Mouse (Mus musculus) lung, embryonic 15.5 days (tissue): ENCODE data around the gene Ly9. TPM values are rescaled to one million over a fixed set of nuclear protein-coding genes. Genes with fewer than 3 reads are reported as not detected.

ENCODE experiments used
- ATAC-seq: fragments of 200-750 bp; cut with Nextera tagmentation; 2 replicates; pipeline ENCODE4 v1.8.0; 2017; ENCODE audit warnings: moderate number of reproducible peaks, borderline replicate concordance; ENCODE audit not compliant: low FRiP score, low TSS enrichment; ENCODE audit errors: extremely low read depth
- H3K27ac ChIP-seq: fragments of 300-500 bp; sonication (generic); 2 replicates; pipeline ENCODE4 v1.5.1; 2015; ENCODE audit warnings: moderate library complexity, mild to moderate bottlenecking, inconsistent platforms
- H3K27me3 ChIP-seq: fragments of 300-500 bp; sonication (generic); 2 replicates; pipeline ENCODE4 v1.6.1; 2015; ENCODE audit warnings: inconsistent platforms
- H3K36me3 ChIP-seq: fragments of 300-500 bp; sonication (generic); 2 replicates; pipeline ENCODE4 v1.6.1; 2015; ENCODE audit warnings: inconsistent platforms
- H3K4me1 ChIP-seq: fragments of 300-500 bp; sonication (generic); 2 replicates; pipeline ENCODE4 v1.6.1; 2015; ENCODE audit warnings: inconsistent platforms
- H3K4me2 ChIP-seq: fragments of 300-500 bp; sonication (generic); 2 replicates; pipeline ENCODE4 v1.6.1; 2015; ENCODE audit warnings: inconsistent platforms, mild to moderate bottlenecking, moderate library complexity
- H3K4me3 ChIP-seq: fragments of 300-500 bp; sonication (generic); 2 replicates; pipeline ENCODE4 v1.5.1; 2015; ENCODE audit warnings: mild to moderate bottlenecking, inconsistent platforms
- H3K9ac ChIP-seq: fragments of 300-500 bp; sonication (generic); 2 replicates; pipeline ENCODE4 v1.6.1; 2015; ENCODE audit warnings: inconsistent platforms
- H3K9me3 ChIP-seq: fragments of 300-500 bp; sonication (generic); 2 replicates; pipeline ENCODE4 v1.6.1; 2016; ENCODE audit warnings: inconsistent platforms
- WGBS: fragments of 180-500 bp; shearing (Covaris S2); methylation state at CpG from one replicate; pipeline ENCODE4 v1.1.7; 2015; 5-methylcytosine and 5-hydroxymethylcytosine counted together
- polyA plus RNA-seq: library from polyadenylated mRNA; unstranded; fragments of >200 nt; fragmentation: Nextera tagmentation; extraction: Ambion mirVana; gene quantifications from 2 replicates; pipeline ENCODE4 v1.2.1, GENCODE M21; 2015

The Ly9 gene
- polyA plus RNA-seq, 1 experiment from 2014 or later = 0.86 TPM

- no peak overlapping the region for H3K9ac ChIP-seq
- no peaks in the 10 kb centered on the region; the same call in 1 of the 2 replicates for H3K27me3 ChIP-seq
- H3K4me2 ChIP-seq = no peak overlapping the region
- ATAC-seq = no peak
- H3K9me3 ChIP-seq = no peaks in the 10 kb centered on the region
- 63% methylated on average over 2 of the region's 2 CpGs for WGBS
- H3K4me3 ChIP-seq = no peak overlapping the region
- H3K4me1 ChIP-seq = no peaks in the 10 kb centered on the region
- H3K36me3 ChIP-seq = no peaks in the 10 kb centered on the region
- H3K27ac ChIP-seq = no peak overlapping the region
Measured at GRCm38 (mm10) chr1:171568436-171568835, 38.8 kb downstream of the Ly9 start.

DNA sequence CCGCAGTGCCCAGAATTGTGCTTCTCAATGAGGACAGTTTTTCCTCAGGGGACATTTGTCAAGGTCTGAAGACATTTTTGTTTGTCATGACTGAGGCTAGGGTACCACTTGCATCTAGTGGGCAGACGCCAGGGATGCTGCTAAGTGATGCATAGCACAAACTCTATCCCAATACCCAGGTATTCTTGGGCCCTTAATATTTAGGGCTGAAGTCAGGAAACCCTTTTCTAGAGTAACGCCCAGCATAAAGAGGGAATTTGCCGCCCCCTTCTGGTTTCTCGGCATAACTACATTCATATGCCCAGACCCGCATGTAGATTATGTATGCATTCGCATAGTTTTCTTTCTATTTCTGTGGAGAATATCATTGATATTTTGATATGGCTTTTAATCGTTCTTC, 40.4 kb downstream of the Ly9 start:
- H3K27ac ChIP-seq = no peak overlapping the region
- no peak overlapping the region for H3K4me3 ChIP-seq
- no peak overlapping the region for H3K9ac ChIP-seq
- ATAC-seq = no peak
- no peaks in the 10 kb centered on the region; the same call in 1 of the 2 replicates for H3K27me3 ChIP-seq
- H3K4me1 ChIP-seq = no peaks in the 10 kb centered on the region
- H3K36me3 ChIP-seq = no peaks in the 10 kb centered on the region
- H3K9me3 ChIP-seq = no peaks in the 10 kb centered on the region
- WGBS = 19% methylated on average over 8 of the region's 8 CpGs
- H3K4me2 ChIP-seq = no peak overlapping the region

DNA sequence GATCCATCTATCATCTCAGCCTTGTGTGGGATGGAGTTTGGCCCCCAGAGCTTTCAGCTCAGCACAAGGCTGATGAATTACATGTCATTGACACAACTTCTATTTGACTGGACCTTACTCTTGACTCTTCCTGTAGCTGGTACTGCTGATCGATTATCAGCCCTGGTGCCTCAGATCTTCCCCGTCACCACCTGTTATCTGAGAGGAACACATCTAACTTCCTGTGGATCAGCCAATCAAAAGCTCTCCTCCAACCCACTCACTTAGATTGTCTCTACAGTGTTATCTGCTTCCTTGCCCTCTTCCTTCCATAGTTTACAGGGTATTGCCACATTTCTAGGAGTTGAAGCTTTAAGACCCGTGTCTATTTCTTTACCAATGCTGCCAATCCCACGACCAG, 41.3 kb downstream of the Ly9 start:
- no peak overlapping the region for H3K4me3 ChIP-seq
- no peak overlapping the region for H3K27ac ChIP-seq
- no peaks in the 10 kb centered on the region; the same call in 1 of the 2 replicates for H3K27me3 ChIP-seq
- no peaks in the 10 kb centered on the region for H3K9me3 ChIP-seq
- no peak overlapping the region for H3K9ac ChIP-seq
- no peak overlapping the region for H3K4me2 ChIP-seq
- no peaks in the 10 kb centered on the region for H3K36me3 ChIP-seq
- H3K4me1 ChIP-seq = no peaks in the 10 kb centered on the region
- WGBS = 37% methylated on average over 4 of the region's 4 CpGs
- ATAC-seq = no peak

DNA sequence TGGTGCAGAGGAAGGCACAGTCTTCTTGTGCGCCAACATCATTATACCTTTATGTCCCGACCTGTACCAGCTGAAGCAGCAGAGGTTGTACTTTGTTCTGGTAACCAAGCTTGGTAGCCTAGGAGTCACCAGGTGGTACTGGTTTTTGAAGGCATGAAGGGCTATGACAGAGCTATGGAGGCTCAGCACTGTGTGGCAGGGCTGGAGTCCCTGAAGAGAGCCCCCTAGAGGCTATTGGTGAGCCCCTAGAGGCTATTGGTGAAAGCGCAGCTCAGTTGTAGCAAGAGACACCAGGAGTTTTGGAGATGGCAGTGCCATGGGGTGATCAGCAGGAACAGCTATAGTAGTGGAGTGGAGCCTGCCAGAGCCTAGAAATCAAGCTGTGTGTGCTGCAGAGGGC, 43.0 kb downstream of the Ly9 start:
- no peaks in the 10 kb centered on the region for H3K36me3 ChIP-seq
- H3K9me3 ChIP-seq = no peaks in the 10 kb centered on the region
- no peaks in the 10 kb centered on the region for H3K4me1 ChIP-seq
- WGBS = 60% methylated on average over 3 of the region's 3 CpGs
- 0 out of 2 replicates have a peak, but pooled peaks have one; percentile 46 for ATAC-seq
- H3K27me3 ChIP-seq = no peaks in the 10 kb centered on the region
- no peak overlapping the region for H3K9ac ChIP-seq
- no peak overlapping the region for H3K27ac ChIP-seq
- no peak overlapping the region for H3K4me3 ChIP-seq
- H3K4me2 ChIP-seq = no peak overlapping the region

DNA sequence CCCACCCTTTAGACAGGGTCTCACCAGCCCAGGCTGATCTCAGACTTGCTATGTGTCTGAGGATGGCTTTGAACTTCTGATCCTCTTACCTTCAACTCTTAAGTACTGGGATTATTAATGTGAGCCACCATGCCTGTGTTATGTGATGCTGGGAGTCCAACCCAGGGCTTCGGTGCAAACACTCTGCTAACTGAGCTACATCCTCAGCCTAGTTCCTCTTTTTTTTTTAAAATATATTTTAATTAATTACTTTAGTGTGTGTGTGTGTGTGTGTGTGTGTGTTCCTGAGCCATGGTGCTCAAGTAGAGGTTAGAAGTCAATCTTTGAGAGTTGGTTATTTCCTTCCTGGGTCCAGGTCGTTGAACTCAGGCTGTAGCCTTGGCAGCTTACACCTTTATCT, 44.2 kb downstream of the Ly9 start:
- no peak for ATAC-seq
- H3K9me3 ChIP-seq = no peaks in the 10 kb centered on the region
- H3K4me1 ChIP-seq = no peaks in the 10 kb centered on the region
- H3K27ac ChIP-seq = no peak overlapping the region
- H3K4me3 ChIP-seq = no peak overlapping the region
- H3K36me3 ChIP-seq = no peaks in the 10 kb centered on the region
- no peak overlapping the region for H3K4me2 ChIP-seq
- WGBS = 61% methylated on average over 2 of the region's 2 CpGs
- H3K9ac ChIP-seq = no peak overlapping the region
- H3K27me3 ChIP-seq = no peaks in the 10 kb centered on the region

DNA sequence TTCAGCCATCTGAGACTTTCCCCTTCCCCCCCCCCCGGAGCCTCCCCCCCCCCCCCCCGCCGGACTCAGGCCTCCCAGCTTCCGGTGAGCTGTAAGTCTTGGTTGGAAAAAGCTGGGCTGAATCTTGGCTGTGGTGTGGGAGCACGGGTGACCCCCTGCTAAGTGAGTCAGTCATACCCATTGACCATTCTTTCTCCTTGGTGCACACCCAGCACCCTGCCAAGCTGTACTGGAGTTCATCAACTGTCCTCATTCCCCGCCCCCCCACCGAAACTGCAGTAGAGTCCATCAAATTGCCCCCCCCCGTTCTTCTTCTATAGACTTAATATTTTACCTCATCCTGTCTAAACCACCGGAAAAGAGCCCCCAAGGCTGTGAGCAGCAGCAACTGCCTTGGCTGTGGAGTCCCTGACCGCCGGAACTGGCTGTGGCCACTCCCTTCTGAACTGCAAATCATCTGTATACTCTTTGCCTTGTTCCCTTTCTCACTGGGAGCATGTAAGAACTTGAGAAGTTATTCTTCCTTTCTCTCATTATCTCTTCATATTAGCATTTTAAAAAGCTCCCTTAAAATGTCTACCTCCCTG, 45.5 kb downstream of the Ly9 start:
- H3K36me3 ChIP-seq = no peaks in the 10 kb centered on the region
- H3K9me3 ChIP-seq = no peaks in the 10 kb centered on the region
- 67% methylated on average over 7 of the region's 11 CpGs for WGBS
- no peak overlapping the region for H3K4me2 ChIP-seq
- H3K4me3 ChIP-seq = no peak overlapping the region
- ATAC-seq = no peak
- H3K4me1 ChIP-seq = no peaks in the 10 kb centered on the region
- no peak overlapping the region for H3K27ac ChIP-seq
- H3K9ac ChIP-seq = no peak overlapping the region
- H3K27me3 ChIP-seq = no peaks in the 10 kb centered on the region

DNA sequence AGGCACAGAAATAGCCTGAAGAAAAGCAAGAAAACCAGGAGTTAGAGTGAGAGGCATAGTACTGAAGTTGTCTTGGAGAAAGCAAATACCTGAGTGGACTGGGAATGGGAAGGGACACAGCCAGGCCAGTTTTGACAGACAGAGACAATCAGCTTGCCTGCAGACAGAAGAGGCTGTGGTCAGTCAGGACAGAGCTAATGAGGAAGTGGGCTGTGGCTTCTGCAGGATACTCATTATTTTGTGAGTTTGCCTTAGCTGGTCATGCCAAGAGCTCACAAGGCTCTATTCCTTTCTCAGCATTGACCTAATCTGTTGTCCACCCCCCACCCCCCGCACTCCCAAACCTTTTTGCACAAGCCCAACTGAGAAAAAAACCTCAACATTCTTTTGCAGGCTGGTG, 46.0 kb downstream of the Ly9 start:
- H3K4me2 ChIP-seq = no peak overlapping the region
- no peak for ATAC-seq
- 84% methylated on average over 1 of the region's 1 CpGs for WGBS

GRCm38 (mm10) chr1:171560262-171560661, 46.9 kb downstream of the Ly9 start:
- Histone ChIP-seq H3K36me3 (no peaks in the 10 kb centered on the region), H3K9me3 (no peaks in the 10 kb centered on the region), H3K4me1 (no peaks in the 10 kb centered on the region), H3K27me3 (no peaks in the 10 kb centered on the region), H3K9ac (no peak overlapping the region), H3K27ac (no peak overlapping the region), H3K4me2 (no peak overlapping the region), H3K4me3 (no peak overlapping the region)
- WGBS = 38% methylated on average over 2 of the region's 2 CpGs
- no peak for ATAC-seq

More for the DNA sequence above, 46.0 kb downstream of the Ly9 start:
- Histone ChIP-seq H3K4me1 (no peaks in the 10 kb centered on the region), H3K27ac (no peak overlapping the region), H3K4me3 (no peak overlapping the region), H3K27me3 (no peaks in the 10 kb centered on the region), H3K9ac (no peak overlapping the region), H3K36me3 (no peaks in the 10 kb centered on the region), H3K9me3 (no peaks in the 10 kb centered on the region)

DNA sequence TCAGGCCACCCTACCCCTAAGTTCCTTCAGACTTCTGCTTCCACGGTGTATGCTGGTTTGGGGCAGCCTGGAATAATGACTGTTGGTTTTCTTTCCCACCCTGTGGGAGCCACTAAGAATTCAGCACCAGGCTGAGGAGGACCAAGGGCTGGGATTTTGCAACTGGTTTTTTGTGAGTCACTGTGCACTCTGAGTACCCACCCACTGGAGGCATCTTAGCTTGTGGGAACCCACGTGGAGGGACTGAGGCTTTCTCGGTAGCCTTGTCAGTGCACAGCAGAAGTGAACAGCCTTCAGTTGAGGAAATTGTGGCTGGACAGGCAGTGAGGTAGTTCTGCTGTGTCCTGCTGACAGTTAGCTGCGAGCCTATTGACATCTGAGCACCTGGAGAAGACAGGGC, 48.3 kb downstream of the Ly9 start, which contains the start of gene Cd244a:
Gene Cd244a (plus strand): TSS at position 296 of the 400 bp plus-strand sequence.
- no peaks in the 10 kb centered on the region for H3K4me1 ChIP-seq
- no peak within 1 kb of the TSS for H3K9ac ChIP-seq
- H3K27me3 ChIP-seq = no peaks in the 10 kb centered on the region
- WGBS = 76% methylated on average over 4 of the region's 4 CpGs
- H3K27ac ChIP-seq = no peak within 1 kb of the TSS
- ATAC-seq = no peak
- no peak within 1 kb of the TSS for H3K4me2 ChIP-seq
- no peak within 1 kb of the TSS for H3K4me3 ChIP-seq
- no peaks in the 10 kb centered on the region for H3K9me3 ChIP-seq
- H3K36me3 ChIP-seq = no peaks in the 10 kb centered on the region

DNA sequence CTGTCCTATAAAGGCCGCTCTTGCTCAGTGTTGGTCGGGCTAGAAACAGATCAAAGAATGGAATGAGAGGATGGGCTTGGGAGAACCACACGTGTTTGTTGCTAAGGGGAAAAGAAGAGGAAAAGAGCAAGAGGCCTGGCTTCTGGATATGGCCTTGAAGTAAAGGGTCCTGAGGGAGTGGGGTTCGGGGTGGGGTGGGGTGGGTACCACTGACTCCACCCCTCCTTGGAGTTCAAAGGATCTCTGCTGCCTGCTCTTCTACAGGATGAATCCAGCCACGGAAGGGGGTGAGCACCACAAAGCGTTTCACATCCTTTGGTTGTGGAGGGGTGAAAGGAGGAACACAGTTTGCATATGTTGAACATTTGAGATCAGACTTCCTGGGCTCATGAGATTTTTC, 48.8 kb downstream of the Ly9 start:
- Histone ChIP-seq H3K4me2 (no peak overlapping the region), H3K9me3 (no peaks in the 10 kb centered on the region), H3K4me1 (peaks cover 4% of the 10 kb centered on the region; the same call in 1 of the 2 replicates), H3K9ac (no peak overlapping the region), H3K36me3 (no peaks in the 10 kb centered on the region), H3K4me3 (no peak overlapping the region), H3K27ac (no peak overlapping the region), H3K27me3 (no peaks in the 10 kb centered on the region)
- no peak for ATAC-seq
- WGBS = 62% methylated on average over 6 of the region's 6 CpGs

DNA sequence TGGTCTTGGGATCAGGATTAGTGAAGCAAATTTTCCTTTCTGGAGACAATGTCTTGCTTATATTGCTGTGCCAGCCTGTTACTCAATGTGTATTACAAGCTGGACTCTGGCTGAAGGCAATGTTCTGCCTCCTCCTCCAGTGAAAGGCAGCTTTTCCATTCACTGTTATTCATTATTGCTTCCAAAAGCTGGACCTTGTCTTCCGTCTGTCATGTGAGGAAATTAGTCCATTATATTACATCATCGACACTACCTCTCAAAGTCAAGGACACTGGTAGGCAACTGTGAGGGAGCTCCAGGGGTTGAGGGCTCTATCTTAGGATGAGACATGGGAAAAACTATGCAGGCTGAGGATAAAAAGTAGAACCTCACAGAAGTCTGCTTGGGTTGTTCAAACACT, 50.8 kb downstream of the Ly9 start:
- H3K9me3 ChIP-seq = no peaks in the 10 kb centered on the region
- no peak overlapping the region for H3K4me2 ChIP-seq
- H3K27me3 ChIP-seq = no peaks in the 10 kb centered on the region
- 76% methylated on average over 2 of the region's 2 CpGs for WGBS
- H3K9ac ChIP-seq = no peak overlapping the region
- H3K27ac ChIP-seq = no peak overlapping the region
- no peak overlapping the region for H3K4me3 ChIP-seq
- peaks cover 5% of the 10 kb centered on the region; the same call in 1 of the 2 replicates for H3K4me1 ChIP-seq
- no peaks in the 10 kb centered on the region for H3K36me3 ChIP-seq
- ATAC-seq = no peak

GRCm38 (mm10) chr1:171553359-171554341, 53.6 kb downstream of the Ly9 start:
- H3K4me3 ChIP-seq = no peak overlapping the region
- no peaks in the 10 kb centered on the region for H3K27me3 ChIP-seq

More at GRCm38 (mm10) chr1:171553359-171554341, 53.6 kb downstream of the Ly9 start:
- peaks cover 5% of the 10 kb centered on the region; the same call in 1 of the 2 replicates for H3K4me1 ChIP-seq
- no peaks in the 10 kb centered on the region for H3K9me3 ChIP-seq
- ATAC-seq = peak; percentile 46; the same call in 1 of the 2 replicates
- H3K4me2 ChIP-seq = no peak overlapping the region
- 0 out of 2 replicates have a peak overlapping the region, but pooled peaks have one; percentile 15 for H3K27ac ChIP-seq
- no peak overlapping the region for H3K9ac ChIP-seq
- WGBS = 67% methylated on average over 11 of the region's 11 CpGs
- no peaks in the 10 kb centered on the region for H3K36me3 ChIP-seq
